Mouse (Mus musculus): ENCODE results near the gene Cycs. TPM values are rescaled to one million over a fixed set of nuclear protein-coding genes. Genes with fewer than 3 reads are reported as not detected.

The Cycs gene
- 161 and 179 TPM in 2 replicates for polyA plus RNA-seq (2015; fragmentation: Nextera tagmentation; extraction: Ambion mirVana)

DNA sequence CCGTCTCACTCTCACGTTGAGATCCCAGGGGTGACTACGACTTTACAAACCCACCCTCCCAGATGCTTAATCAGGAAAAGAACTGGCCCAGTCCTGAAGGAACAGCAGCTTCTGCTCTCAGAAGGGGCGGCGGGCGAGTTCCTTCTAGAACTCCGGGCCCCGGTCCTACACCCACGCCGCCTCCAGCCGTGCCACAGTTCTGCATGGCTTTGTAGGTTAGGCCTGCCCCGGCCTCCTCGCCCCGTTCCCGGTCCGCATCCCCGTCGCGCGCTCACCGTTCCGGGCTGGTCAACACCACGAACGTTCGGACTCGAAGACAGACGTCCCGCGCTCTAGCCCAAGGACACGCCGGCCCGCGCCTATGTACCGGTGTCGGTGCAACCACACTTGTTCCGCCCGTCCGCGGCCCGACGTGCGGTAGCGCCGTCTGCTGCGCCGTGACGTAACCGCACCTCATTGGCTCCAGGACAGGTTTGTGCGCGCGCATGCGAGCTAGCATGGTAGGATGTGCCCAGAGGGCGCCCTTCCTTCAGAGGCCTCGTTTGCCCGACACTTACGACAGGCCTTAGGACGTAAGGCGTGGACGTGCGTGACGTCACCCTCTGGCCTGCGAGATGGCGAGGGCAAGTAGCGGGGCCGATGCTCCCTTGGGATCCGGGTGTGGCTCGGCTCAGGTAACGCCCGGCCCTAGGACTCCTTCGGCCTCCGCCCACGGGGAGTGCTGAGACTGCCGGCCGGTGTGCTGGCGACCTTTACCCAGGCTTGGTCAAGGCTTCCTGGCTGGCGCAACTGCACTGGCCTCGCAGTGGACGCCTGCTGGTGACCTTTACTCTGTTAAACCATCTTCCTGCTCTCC, at the start of gene Cycs:
Gene Cycs (minus strand): TSS at position 398 of the 856 bp plus-strand sequence.
- under 1% methylated on average over 78 of the region's 78 CpGs for WGBS
- Histone ChIP-seq H3K4me1 (peaks cover 13% of the 10 kb centered on the region), H3K27me3 (replicated peaks) (no peaks in the 10 kb centered on the region), H3K4me3 (peak within 1 kb of the TSS; percentile 63), H3K9ac (peak within 1 kb of the TSS; percentile 94), H3K27ac (replicated peaks) (peak within 1 kb of the TSS; percentile 92), H3K9me3 (no peaks in the 10 kb centered on the region), H3K4me2 (peak within 1 kb of the TSS; percentile 87), H3K36me3 (peaks cover 21% of the 10 kb centered on the region)
- peak; percentile 97 for ATAC-seq (ENCODE audit: extremely low read depth, insufficient number of reproducible peaks, low FRiP score, low TSS enrichment)

DNA sequence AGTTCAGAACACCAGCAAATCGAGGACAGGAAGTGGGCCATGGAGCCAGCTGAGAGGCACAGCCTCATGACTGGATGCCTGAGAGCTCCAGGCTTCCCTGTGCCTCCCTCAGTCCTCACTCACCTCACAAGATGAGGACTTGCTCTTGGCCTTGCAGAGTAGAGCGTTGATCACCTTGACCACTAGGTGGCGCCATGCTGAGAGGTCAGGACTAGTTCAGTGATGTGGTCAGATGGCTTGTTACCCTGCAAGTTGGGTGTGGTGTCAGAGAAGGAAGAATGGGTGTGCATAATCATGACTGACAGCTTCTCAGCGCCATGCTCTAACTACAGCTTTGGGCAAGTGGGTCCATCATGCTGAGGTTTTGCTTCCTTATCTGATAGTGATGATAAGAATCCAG, 35.3 kb upstream of the Cycs start:
- Histone ChIP-seq H3K4me1 (peaks cover 19% of the 10 kb centered on the region), H3K9me3 (no peaks in the 10 kb centered on the region), H3K4me3 (no peak overlapping the region), H3K27me3 (replicated peaks) (no peaks in the 10 kb centered on the region), H3K4me2 (no peak overlapping the region), H3K27ac (replicated peaks) (no peak overlapping the region), H3K36me3 (no peaks in the 10 kb centered on the region), H3K9ac (no peak overlapping the region)
- no peak for ATAC-seq (ENCODE audit: extremely low read depth, insufficient number of reproducible peaks, low FRiP score, low TSS enrichment)
- WGBS, result 32% methylated on average over 4 of the region's 4 CpGs

DNA sequence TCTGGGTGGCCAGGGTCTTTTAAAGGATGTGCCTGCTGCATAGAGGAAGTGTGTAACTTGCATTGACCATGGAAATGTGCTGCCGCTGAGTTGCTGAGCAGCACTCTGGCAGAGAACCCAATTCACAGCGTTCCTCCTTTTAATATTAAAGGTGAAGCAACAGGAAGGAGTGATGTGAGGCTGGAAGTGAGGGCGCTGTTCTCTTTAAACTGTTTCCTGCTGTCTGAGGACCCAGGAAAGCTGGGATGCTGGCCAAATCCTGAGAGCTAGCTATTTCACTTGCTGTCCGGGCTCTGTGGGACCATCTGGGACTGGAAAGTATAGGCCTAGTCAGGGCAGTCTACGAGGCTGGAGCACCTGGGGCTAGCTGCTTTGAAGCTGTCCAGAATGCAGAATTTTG, 32.2 kb upstream of the Cycs start:
- Histone ChIP-seq H3K4me2 (no peak overlapping the region), H3K9ac (no peak overlapping the region), H3K27ac (replicated peaks) (no peak overlapping the region), H3K36me3 (peaks cover 4% of the 10 kb centered on the region), H3K9me3 (no peaks in the 10 kb centered on the region), H3K27me3 (replicated peaks) (no peaks in the 10 kb centered on the region), H3K4me1 (peaks cover 26% of the 10 kb centered on the region), H3K4me3 (no peak overlapping the region)
- WGBS, result 35% methylated on average over 5 of the region's 5 CpGs
- no peak for ATAC-seq (ENCODE audit: extremely low read depth, insufficient number of reproducible peaks, low FRiP score, low TSS enrichment)

DNA sequence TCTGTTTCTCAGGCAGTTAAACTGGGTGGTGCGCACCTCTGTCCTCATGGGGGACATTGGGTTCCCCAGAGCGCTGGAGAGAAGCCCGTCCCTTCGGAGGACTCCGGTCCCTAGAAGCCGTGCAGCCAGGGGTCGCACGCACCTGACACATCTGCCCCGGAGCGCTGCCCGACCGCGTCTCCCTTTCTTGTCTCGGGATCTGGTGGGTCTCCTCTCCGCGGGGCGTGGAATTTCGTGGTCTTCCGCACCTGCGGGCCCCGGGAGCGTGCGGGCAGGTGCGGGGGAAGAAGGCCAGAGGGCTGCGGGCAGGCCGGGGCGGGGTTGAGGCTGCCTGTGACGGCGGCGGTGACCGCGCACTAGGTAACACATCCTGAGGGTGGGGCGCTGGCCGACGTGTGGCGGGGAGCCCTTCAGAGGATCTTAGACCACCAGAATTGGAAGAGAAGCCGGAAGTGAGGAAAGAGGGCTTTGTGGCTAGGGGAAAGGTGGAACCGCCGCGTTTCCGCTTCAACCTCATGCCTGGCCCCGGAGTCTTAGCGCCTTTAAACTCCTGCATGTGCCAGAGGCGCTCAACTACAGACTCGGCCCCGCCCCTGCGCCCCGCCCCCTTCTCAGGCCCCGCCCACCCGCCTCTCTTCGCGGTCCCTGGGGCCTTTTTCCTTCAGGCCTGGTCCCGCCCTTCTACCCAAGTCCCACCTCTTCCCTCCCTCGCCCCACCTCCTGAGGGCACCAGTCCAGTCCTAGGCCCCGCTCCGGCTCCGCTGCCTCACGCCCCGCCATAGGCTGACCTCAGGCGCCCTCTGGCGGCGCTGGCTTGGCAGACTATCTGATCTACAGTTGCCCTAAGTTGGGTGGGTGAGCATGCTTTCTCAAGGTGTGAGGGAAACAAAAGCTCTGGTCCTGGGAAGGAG, 30.2 kb upstream of the Cycs start, which contains the start of gene 4921507P07Rik:
Gene 4921507P07Rik (minus strand): TSS at position 332 of the 911 bp plus-strand sequence.
- Histone ChIP-seq H3K4me3 (peak within 1 kb of the TSS; percentile 73), H3K9me3 (no peaks in the 10 kb centered on the region), H3K4me2 (peak within 1 kb of the TSS; percentile 99), H3K36me3 (peaks cover 4% of the 10 kb centered on the region), H3K27me3 (replicated peaks) (no peaks in the 10 kb centered on the region), H3K4me1 (peaks cover 26% of the 10 kb centered on the region), H3K9ac (peak within 1 kb of the TSS; percentile 83), H3K27ac (replicated peaks) (no peak within 1 kb of the TSS)
- ATAC-seq (ENCODE audit: extremely low read depth, insufficient number of reproducible peaks, low FRiP score, low TSS enrichment), result peak; percentile 92
- WGBS, result under 1% methylated on average over 51 of the region's 62 CpGs

DNA sequence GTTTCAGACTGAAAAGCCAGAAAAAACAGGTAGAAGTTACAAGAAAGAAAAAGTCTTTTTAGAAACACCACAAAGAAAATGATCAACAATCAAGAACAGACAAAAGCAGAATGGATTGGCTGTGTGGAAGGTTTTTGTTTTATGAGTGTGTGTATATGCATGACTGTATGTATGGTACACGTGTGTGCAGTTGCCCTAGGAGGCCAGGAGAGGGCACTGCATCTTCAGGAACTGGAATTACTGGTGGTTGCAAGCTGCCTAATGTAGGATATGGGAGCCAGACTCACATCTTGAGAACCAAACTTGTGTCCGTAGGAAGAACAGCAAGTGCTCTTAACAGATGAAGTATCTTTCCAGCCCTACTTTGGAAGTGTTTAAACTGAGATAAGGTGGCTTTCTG, 28.0 kb upstream of the Cycs start:
- Histone ChIP-seq H3K27me3 (replicated peaks) (no peaks in the 10 kb centered on the region), H3K9ac (no peak overlapping the region), H3K4me2 (no peak overlapping the region), H3K36me3 (peaks cover 7% of the 10 kb centered on the region), H3K9me3 (no peaks in the 10 kb centered on the region), H3K27ac (replicated peaks) (no peak overlapping the region), H3K4me1 (peaks cover 26% of the 10 kb centered on the region), H3K4me3 (no peak overlapping the region)
- ATAC-seq (ENCODE audit: extremely low read depth, insufficient number of reproducible peaks, low FRiP score, low TSS enrichment), result no peak
- 77% methylated on average over 2 of the region's 2 CpGs for WGBS

DNA sequence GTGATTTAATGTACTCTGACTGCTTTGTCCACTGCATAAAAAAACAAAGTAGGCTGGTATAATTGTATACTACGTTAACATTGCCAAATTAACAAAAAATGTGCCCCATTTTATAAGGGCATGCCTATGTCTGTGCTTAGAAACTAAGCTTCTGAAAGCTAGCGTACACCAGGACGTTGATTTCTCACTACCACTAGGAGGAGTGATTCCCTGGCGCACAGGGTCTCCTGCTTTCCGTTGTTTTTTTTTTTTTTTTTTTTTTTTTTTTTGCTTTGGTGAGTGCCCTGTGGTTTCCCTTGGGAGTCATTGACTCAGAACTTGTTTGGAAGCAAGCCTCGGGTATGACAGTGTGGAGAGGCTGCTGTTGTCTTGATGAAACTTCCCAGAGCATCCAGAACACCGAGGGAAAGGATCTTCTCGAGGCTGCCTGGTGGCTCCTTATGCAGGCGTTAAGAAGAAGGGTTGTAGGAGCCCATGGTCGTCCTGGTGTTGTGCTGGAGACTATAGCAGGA, 27.1 kb upstream of the Cycs start:
- no peak for ATAC-seq (ENCODE audit: extremely low read depth, insufficient number of reproducible peaks, low FRiP score, low TSS enrichment)
- 52% methylated on average over 10 of the region's 10 CpGs for WGBS
- H3K4me2 ChIP-seq, result no peak overlapping the region

DNA sequence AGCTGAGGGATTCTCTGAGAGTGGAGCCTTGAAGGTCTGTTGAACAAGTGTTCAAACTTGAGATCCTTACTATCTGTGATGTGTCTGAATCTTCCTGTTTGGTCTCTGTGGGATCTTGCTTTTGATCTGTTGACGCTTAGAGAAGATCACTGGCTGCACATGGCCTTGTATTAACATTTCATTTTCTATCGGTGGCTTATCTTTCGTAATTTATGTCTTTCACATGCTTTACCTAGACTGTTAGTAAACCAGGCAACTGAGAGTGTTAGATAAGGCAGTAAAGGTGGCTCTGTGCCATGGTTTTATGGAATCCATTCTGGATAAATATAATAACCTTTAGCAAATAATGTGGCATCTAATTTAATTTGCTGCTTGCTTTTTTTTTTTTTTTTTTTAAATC, 23.9 kb upstream of the Cycs start:
- H3K9me3 ChIP-seq, result no peaks in the 10 kb centered on the region
- peaks cover 10% of the 10 kb centered on the region for H3K4me1 ChIP-seq
- H3K4me3 ChIP-seq, result no peak overlapping the region
- H3K9ac ChIP-seq, result no peak overlapping the region
- H3K27ac ChIP-seq (replicated peaks), result no peak overlapping the region
- no peaks in the 10 kb centered on the region for H3K27me3 ChIP-seq (replicated peaks)
- ATAC-seq (ENCODE audit: extremely low read depth, insufficient number of reproducible peaks, low FRiP score, low TSS enrichment), result no peak
- peaks cover 7% of the 10 kb centered on the region for H3K36me3 ChIP-seq
- 66% methylated on average over 3 of the region's 3 CpGs for WGBS
- no peak overlapping the region for H3K4me2 ChIP-seq

More for the DNA sequence above, 27.1 kb upstream of the Cycs start:
- Histone ChIP-seq H3K4me1 (peaks cover 20% of the 10 kb centered on the region), H3K27ac (replicated peaks) (no peak overlapping the region), H3K36me3 (peaks cover 7% of the 10 kb centered on the region), H3K9ac (no peak overlapping the region), H3K4me3 (no peak overlapping the region), H3K27me3 (replicated peaks) (no peaks in the 10 kb centered on the region), H3K9me3 (no peaks in the 10 kb centered on the region)

DNA sequence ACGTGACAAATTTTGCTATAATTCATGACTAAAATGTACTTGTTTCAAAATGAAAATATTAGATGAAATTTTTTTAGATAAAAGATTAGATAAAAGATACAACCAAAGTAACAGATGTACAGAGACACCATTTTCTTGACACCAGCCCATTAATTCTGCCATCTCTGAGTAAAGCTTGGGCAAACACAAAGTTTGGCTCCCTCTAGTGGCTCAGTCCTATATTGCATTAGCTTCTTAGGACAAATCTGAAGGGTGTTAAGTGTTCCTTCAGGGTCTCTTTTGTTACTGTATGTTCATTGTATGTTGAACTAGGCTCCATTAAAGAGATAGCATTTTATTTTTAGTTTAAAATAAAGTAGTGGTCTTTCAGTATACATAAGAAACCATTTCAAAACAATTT, 21.9 kb upstream of the Cycs start:
- Histone ChIP-seq H3K36me3 (0 out of 2 replicates have a peak, but pooled peaks cover 3% of the 10 kb centered on the region), H3K9me3 (no peaks in the 10 kb centered on the region), H3K4me1 (peaks cover 11% of the 10 kb centered on the region), H3K4me3 (no peak overlapping the region), H3K27ac (replicated peaks) (no peak overlapping the region), H3K27me3 (replicated peaks) (no peaks in the 10 kb centered on the region), H3K9ac (no peak overlapping the region), H3K4me2 (no peak overlapping the region)
- ATAC-seq (ENCODE audit: extremely low read depth, insufficient number of reproducible peaks, low FRiP score, low TSS enrichment), result no peak
- 91% methylated on average over 1 of the region's 1 CpGs for WGBS

DNA sequence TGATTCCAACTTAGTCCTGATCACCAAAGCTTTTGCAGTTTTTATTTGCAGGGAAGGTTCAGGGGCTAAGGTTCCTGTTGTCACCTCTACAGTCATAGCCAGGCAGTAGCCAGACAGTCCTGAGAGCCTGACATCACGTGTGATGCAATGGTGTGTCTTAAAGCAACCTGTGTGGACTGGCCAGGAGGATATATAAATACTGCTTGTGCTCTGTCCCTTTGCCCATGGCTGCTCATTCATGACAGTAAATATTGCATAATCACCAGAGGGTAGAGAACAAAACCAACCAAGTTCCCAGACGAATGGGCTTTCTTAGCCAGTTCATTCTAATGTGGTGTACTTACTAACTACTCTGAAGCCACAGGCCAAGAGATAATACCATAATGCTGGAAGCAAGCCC, 21.1 kb upstream of the Cycs start:
- H3K4me1 ChIP-seq, result peaks cover 11% of the 10 kb centered on the region
- no peak overlapping the region for H3K4me3 ChIP-seq
- no peak overlapping the region for H3K9ac ChIP-seq
- no peaks in the 10 kb centered on the region for H3K27me3 ChIP-seq (replicated peaks)
- H3K9me3 ChIP-seq, result no peaks in the 10 kb centered on the region
- 85% methylated on average over 2 of the region's 2 CpGs for WGBS
- no peak overlapping the region for H3K4me2 ChIP-seq
- H3K27ac ChIP-seq (replicated peaks), result no peak overlapping the region
- no peak for ATAC-seq (ENCODE audit: extremely low read depth, insufficient number of reproducible peaks, low FRiP score, low TSS enrichment)
- H3K36me3 ChIP-seq, result 0 out of 2 replicates have a peak, but pooled peaks cover 3% of the 10 kb centered on the region

DNA sequence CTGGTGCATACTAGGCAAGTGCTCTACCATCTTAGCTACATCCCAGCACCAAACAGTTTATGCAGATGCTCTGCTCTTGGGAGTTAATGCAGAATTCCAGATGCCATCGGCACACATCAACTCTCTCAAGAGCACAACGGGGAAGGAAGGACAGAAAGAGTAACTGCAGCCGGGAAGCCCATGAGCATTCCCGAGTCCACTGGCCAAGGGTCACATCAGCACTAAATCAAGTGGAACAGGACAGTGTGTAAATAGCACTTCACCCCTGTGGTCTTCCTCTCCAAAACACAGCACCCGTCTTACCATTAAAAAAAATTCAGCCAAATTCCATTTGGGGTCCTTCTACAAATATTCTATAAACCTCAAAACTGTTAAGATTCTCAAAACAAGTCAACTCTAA, 20.0 kb upstream of the Cycs start:
- no peak overlapping the region for H3K4me2 ChIP-seq
- no peak overlapping the region for H3K27ac ChIP-seq (replicated peaks)
- no peaks in the 10 kb centered on the region for H3K9me3 ChIP-seq
- H3K4me1 ChIP-seq, result peaks cover 11% of the 10 kb centered on the region
- no peak for ATAC-seq (ENCODE audit: extremely low read depth, insufficient number of reproducible peaks, low FRiP score, low TSS enrichment)
- H3K9ac ChIP-seq, result no peak overlapping the region
- H3K4me3 ChIP-seq, result no peak overlapping the region
- WGBS, result 55% methylated on average over 5 of the region's 5 CpGs
- no peaks in the 10 kb centered on the region for H3K27me3 ChIP-seq (replicated peaks)
- 0 out of 2 replicates have a peak, but pooled peaks cover 3% of the 10 kb centered on the region for H3K36me3 ChIP-seq

DNA sequence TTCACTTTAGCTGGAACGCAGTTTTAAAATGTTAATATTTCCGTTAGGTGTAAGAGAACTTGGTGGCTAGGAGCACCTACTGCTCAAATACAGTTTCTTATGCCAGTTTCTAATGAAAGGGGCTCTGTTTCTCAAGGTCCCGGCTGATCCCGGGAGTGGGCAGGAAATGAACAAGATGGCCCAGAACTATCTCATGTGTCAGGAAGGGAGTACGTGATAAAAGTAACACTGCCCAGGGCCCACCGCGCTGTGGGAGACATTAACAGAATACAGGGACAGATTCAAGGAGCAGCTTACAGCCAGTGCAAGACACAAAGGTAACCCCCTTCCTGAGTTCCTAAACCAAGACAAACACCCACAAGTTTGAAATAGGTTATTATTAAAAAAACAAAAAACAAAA, 19.4 kb upstream of the Cycs start:
- H3K36me3 ChIP-seq, result 0 out of 2 replicates have a peak, but pooled peaks cover under 1% of the 10 kb centered on the region
- H3K9ac ChIP-seq, result no peak overlapping the region
- ATAC-seq (ENCODE audit: extremely low read depth, insufficient number of reproducible peaks, low FRiP score, low TSS enrichment), result no peak
- H3K4me2 ChIP-seq, result no peak overlapping the region
- H3K4me1 ChIP-seq, result peaks cover 11% of the 10 kb centered on the region
- no peak overlapping the region for H3K4me3 ChIP-seq
- no peaks in the 10 kb centered on the region for H3K9me3 ChIP-seq
- no peaks in the 10 kb centered on the region for H3K27me3 ChIP-seq (replicated peaks)
- WGBS, result 40% methylated on average over 7 of the region's 7 CpGs
- peak overlapping the region; percentile 48; the same call in 1 of the 2 replicates for H3K27ac ChIP-seq (replicated peaks)
